Mouse (Mus musculus) CD4-positive, CD25-positive, alpha-beta regulatory T cell, adult 2 months (primary cell): ENCODE measurements around the gene Nkapd1.
"Not testable (repeated sequence)": the region's sequence is repeated elsewhere in the genome, so short reads cannot be mapped to it uniquely, and the experiment has no call there.

Source experiments
- DNase-seq: peaks from one replicate; pipeline ENCODE4 v3.0.0-alpha.2; 2012; ENCODE audit warnings: low read depth, low spot score

Gene Nkapd1

GRCm38 (mm10) chr9:50616766-50617603 is at the start of gene Nkapd1, which contains the start of gene Pih1d2:
Nkapd1 (minus strand) TSS chr9:50617464.
Pih1d2 (plus strand) TSS chr9:50617321.
- peak; percentile 93 for DNase-seq

GRCm38 (mm10) chr9:50666442-50666841 is 49.2 kb upstream of the Nkapd1 start:
- DNase-seq, result no peak

- DNase-seq, result no peak
Observed at GRCm38 (mm10) chr9:50664826-50665225, 47.6 kb upstream of the Nkapd1 start.

GRCm38 (mm10) chr9:50660431-50660830 is 43.2 kb upstream of the Nkapd1 start:
- peak; percentile 44 for DNase-seq

GRCm38 (mm10) chr9:50659392-50660217 is 42.3 kb upstream of the Nkapd1 start, which contains the start of gene Dlat:
Dlat (minus strand) TSS chr9:50659780.
- peak; percentile 86 for DNase-seq

- no peak for DNase-seq
Observed at GRCm38 (mm10) chr9:50658941-50659388, 41.7 kb upstream of the Nkapd1 start.

GRCm38 (mm10) chr9:50658391-50658790 is 41.1 kb upstream of the Nkapd1 start:
- DNase-seq, result peak; percentile 19

GRCm38 (mm10) chr9:50650503-50650902 is 33.2 kb upstream of the Nkapd1 start:
- DNase-seq, result no peak

GRCm38 (mm10) chr9:50646826-50647370 is 29.6 kb upstream of the Nkapd1 start:
- no peak for DNase-seq

GRCm38 (mm10) chr9:50634270-50634669 is 17.0 kb upstream of the Nkapd1 start:
- DNase-seq, result no peak

GRCm38 (mm10) chr9:50633059-50633458 is 15.8 kb upstream of the Nkapd1 start:
- peak; percentile 46 for DNase-seq

GRCm38 (mm10) chr9:50632016-50632688 is 14.9 kb upstream of the Nkapd1 start:
- no peak for DNase-seq

GRCm38 (mm10) chr9:50630903-50631302 is 13.6 kb upstream of the Nkapd1 start:
- not testable (repeated sequence) for DNase-seq

GRCm38 (mm10) chr9:50617794-50618330 is 598 bp upstream of the Nkapd1 start:
- no peak for DNase-seq

- DNase-seq, result no peak
Observed at GRCm38 (mm10) chr9:50616161-50616560, 1.1 kb downstream of the Nkapd1 start.

- DNase-seq, result no peak
Observed at GRCm38 (mm10) chr9:50612115-50612514, 5.1 kb downstream of the Nkapd1 start.

- no peak for DNase-seq
Observed at GRCm38 (mm10) chr9:50604338-50604737, 12.9 kb downstream of the Nkapd1 start.

- no peak for DNase-seq
Observed at GRCm38 (mm10) chr9:50603998-50604324, 13.3 kb downstream of the Nkapd1 start.

GRCm38 (mm10) chr9:50603189-50603997 is 13.9 kb downstream of the Nkapd1 start, which contains the start of the genes Sdhd and Timm8b:
Sdhd (minus strand) TSS chr9:50603812.
Timm8b (plus strand) TSS chr9:50603910.
- peak; percentile 97 for DNase-seq
